22 mouse cellular contexts compared by ENCODE assay signal in genomic region chr9:83940537-83941363, GRCm38 (mm10). TPM values are rescaled to one million over a fixed set of nuclear protein-coding genes. Genes with fewer than 3 reads are reported as not detected.
DNase-seq lines count a peak whose midpoint lies in the region; ATAC-seq and TF ChIP-seq lines count a peak whose summit lies in the region.
"Had no signal": no experiment of that assay in that cellular context is flagged by ENCODE, and none has a peak within 500 bp of the region (broad histone marks: within the 10 kb centered on the region; RNA-seq: fewer than 3 reads in every experiment).

No protein-coding gene starts in this region.

- H3K9ac ChIP-seq in liver, postnatal 0 days (replicated peaks) = no peak overlapping the region
- H3K9ac ChIP-seq: forebrain, embryonic 15.5 days; heart, embryonic 13.5 days; hindbrain, embryonic 13.5 days; neural tube, embryonic 13.5 days had no signal

- no peak overlapping the region for H3K27ac ChIP-seq in liver, postnatal 0 days (ENCODE audit: low read depth)
- H3K27ac ChIP-seq: forebrain, embryonic 15.5 days; heart, adult 2 months; heart, embryonic 13.5 days; hindbrain, embryonic 13.5 days; macrophage; neural tube, embryonic 13.5 days had no signal

- H3K27me3 ChIP-seq in Patski = no peaks in the 10 kb centered on the region
- H3K27me3 ChIP-seq in liver, postnatal 0 days (ENCODE audit: insufficient read depth, low read length) = no peaks in the 10 kb centered on the region
- H3K27me3 ChIP-seq: forebrain, embryonic 15.5 days; heart, embryonic 13.5 days; hindbrain, embryonic 13.5 days; neural tube, embryonic 13.5 days had no signal

- peak; percentile 57 for ATAC-seq in Patski
- no peak for ATAC-seq in activated CD4-positive, CD25-positive, alpha-beta regulatory T cell, adult 4 months
- ATAC-seq in liver, postnatal 0 days = no peak
- ATAC-seq: forebrain, embryonic 15.5 days; lung, postnatal 0 days; midbrain, embryonic 16.5 days had no signal

- H3K9me3 ChIP-seq in liver, postnatal 0 days (ENCODE audit: low read length) = peaks cover 4% of the 10 kb centered on the region; the same call in 1 of the 2 replicates
- H3K9me3 ChIP-seq: forebrain, embryonic 15.5 days; heart, embryonic 13.5 days had no signal

- WGBS in liver, postnatal 0 days (ENCODE audit: insufficient replicate concordance) = 79% methylated on average over 9 of the region's 9 CpGs

- POLR2A ChIA-PET in Patski (lab: Charles Lee) = no interaction called here

- in situ Hi-C loops in Patski (cut with MboI; ENCODE audit: low pct_unique_long_range_greater_than_20kb) = no loop called here

- no peak overlapping the region for H3K4me2 ChIP-seq in liver, postnatal 0 days (ENCODE audit: low read depth, low read length)
- H3K4me2 ChIP-seq: forebrain, embryonic 15.5 days; heart, embryonic 13.5 days; hindbrain, embryonic 13.5 days; neural tube, embryonic 13.5 days had no signal

- H3K36me3 ChIP-seq in liver, postnatal 0 days (replicated peaks; ENCODE audit: insufficient read depth, low read length) = 0 out of 2 replicates have a peak, but pooled peaks cover 2% of the 10 kb centered on the region
- H3K36me3 ChIP-seq: forebrain, embryonic 15.5 days; hindbrain, embryonic 13.5 days had no signal

- peak; percentile 40 for DNase-seq in kidney, adult 9 months
- no peak for DNase-seq in kidney, postnatal 10 days
- DNase-seq in Patski (ENCODE audit: low read depth, low spot score) = no peak
- peak; percentile 17 for DNase-seq in embryo, embryonic 11 days
- peak; percentile 16 for DNase-seq in hindlimb bud, embryonic 11.5 days (ENCODE audit: extremely low spot score, low read depth, low spot score)
- DNase-seq in liver, postnatal 0 days = no peak
- DNase-seq: adrenal gland, postnatal 25 days; cerebellum, adult 8-10 months; gastrocnemius, postnatal 25 days; heart, adult 2 months; layer of hippocampus, adult 9-11 months; thymus, adult 18-20 months; thymus, postnatal 36 days had no signal

- H3K4me3 ChIP-seq in liver, postnatal 0 days (ENCODE audit: low read depth, low read length) = no peak overlapping the region
- H3K4me3 ChIP-seq: forebrain, embryonic 15.5 days; heart, adult 2 months; heart, embryonic 13.5 days; hindbrain, embryonic 13.5 days; myocyte; neural tube, embryonic 13.5 days had no signal

- no peak for TF ChIP-seq CTCF in Patski (IDR thresholded peaks at IDR 0.05)
- no peak for TF ChIP-seq CTCF in liver, postnatal 0 days (IDR thresholded peaks at IDR 0.05; ENCODE audit: low read depth)

- no peak for TF ChIP-seq EP300 in liver, postnatal 0 days (IDR thresholded peaks at IDR 0.05; ENCODE audit: low read depth)

- CTCF ChIA-PET in Patski (lab: Charles Lee) = interaction anchor here (0.8 to 1.9 kb wide), 3 partner anchors 9 to 16 kb away, joined by 3 to 13 read pairs (median 4); no protein-coding TSS in a partner anchor

- no peaks in the 10 kb centered on the region for H3K4me1 ChIP-seq in liver, postnatal 0 days (ENCODE audit: insufficient read depth)
- H3K4me1 ChIP-seq: forebrain, embryonic 15.5 days; heart, embryonic 13.5 days; hindbrain, embryonic 13.5 days; neural tube, embryonic 13.5 days had no signal

RNA-seq across cellular contexts. Expression of gene Bckdhb, which starts 15.8 kb away (rescaled TPM):
- 35.8 TPM for polyA plus RNA-seq in Patski (2021)
- polyA plus RNA-seq in activated CD4-positive, CD25-positive, alpha-beta regulatory T cell, adult 4 months (2017; shearing (Covaris generic)) = 10 to 100 TPM in 1 of 2 experiments, 1 to 10 TPM in 1; 9.3 to 10.2 TPM
- 123 and 134 TPM in 2 replicates for polyA plus RNA-seq in liver, postnatal 0 days (2015; fragmentation: Nextera tagmentation; extraction: Ambion mirVana)

Comparison
In these comparisons a context has a peak if more than half of its experiments do, and no peak if none do; other contexts are left out.
1. DNase-seq: peak in kidney, adult 9 months (single experiment), embryo, embryonic 11 days (single experiment) and hindlimb bud, embryonic 11.5 days (single experiment); none in kidney, postnatal 10 days (single experiment), Patski (single experiment) and liver, postnatal 0 days (single experiment).